Mouse (Mus musculus) G1E-ER4 (cell line): ENCODE results near the gene Gm7102. TPM values are rescaled to one million over a fixed set of nuclear protein-coding genes. Genes with fewer than 3 reads are reported as not detected.
"Not testable (repeated sequence)": the region's sequence is repeated elsewhere in the genome, so short reads cannot be mapped to it uniquely, and the experiment has no call there.

Source experiments
- GATA1 ChIP-seq: IDR thresholded peaks from one replicate; pipeline ENCODE4 v1.8.0; 2012; ENCODE audit warnings: low read length, inconsistent platforms
- polyA plus RNA-seq: library from polyadenylated mRNA; stranded (reverse); fragments of >175 nt; gene quantifications from 2 replicates; pipeline ENCODE4 v1.2.3, GENCODE M21; 2012

Gm7102 gene
- polyA plus RNA-seq = 0.04 and 0.08 TPM in 2 replicates

DNA sequence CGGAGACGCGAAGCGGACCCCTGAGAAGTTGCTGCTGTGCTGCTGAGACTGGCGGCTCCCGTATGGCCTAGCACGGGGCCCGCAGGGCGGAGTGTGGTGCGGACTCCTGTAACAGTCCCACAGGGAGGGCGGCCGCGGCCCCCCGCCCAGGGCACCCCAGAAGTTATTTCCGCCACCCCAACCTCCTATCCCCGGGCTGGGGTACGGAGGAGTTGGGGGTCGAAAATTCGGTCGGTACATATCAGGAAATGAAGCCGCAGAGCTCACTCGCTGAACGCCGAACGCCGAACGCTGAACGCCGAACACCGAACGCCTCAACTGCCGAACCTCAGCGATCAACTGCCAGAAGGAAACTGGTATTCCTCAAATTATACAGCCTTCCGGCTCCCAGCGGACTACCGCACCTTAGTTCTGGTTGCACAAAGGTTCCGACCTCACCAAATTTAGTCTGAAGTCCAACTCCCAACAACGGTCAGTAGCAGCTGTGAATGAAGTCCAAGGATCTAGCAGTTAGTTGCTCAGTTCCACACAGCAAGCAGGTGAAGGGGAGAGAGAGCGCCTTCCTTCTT lies at the start of gene Gm7102:
Gm7102 (minus strand) TSS at position 554 of the 569 bp plus-strand sequence.
- no peak for TF ChIP-seq GATA1

DNA sequence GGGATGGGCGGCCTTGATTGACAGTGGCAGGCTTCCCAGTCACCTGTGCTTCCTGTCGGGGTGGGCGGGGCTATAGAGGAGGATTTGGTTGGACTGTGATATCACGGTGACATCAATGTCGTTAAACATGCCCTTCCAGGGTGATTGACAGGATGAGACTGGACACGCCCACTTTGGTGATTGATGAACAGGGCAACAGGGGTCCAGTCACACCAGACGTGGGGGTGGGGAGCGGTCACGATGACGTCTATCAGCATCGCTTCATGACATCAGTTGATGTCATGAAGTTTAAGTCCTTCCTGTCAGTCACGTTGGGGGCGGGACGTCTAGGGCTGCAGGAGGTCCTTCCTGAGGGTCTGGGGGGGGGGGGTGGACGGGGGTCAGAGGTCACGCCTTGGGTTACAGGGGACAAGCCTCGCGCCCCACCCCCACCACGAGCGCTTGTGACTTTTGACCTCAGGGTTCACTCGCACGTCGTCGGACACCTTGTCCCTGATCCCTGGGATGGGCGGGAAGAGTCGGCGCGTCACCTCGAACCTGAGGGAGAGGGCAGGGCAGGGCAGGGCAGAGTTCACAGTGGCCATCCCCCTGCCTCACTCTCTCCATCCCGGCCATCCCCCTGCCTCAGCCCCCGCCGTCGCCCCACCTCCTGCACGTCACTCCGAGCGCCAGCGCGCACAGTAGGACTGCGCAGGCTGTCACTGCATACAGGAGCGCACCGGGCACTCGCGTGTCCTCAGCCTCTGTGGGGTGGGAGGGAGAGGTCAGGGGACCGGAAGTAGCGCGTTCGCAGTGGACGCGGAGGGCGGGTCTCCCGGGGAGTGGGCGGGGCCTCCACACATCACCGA lies 48.8 kb upstream of the Gm7102 start:
- TF ChIP-seq GATA1 = no peak

- no peak for TF ChIP-seq GATA1
Measured at GRCm38 (mm10) chr19:61223706-61224328, 47.7 kb upstream of the Gm7102 start.

DNA sequence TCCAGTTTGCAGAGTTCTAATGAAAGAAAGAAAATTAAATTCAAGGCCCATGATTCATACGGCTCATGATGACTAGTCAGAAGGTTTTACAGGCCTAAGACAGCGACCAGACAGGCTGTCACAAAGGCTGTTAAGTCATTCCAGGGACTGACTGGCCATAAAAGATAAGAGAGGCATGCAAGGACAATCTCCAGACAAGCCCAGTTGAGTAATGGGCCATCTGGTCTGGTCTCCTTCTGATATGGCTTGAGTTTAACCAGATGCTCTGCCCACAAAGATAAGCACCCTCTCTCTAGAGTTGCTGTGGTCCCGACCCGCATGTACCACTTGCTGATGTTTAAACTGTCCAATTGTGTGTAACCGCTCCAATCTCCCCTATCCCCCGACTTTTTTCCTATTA lies 31.4 kb upstream of the Gm7102 start:
- peak; percentile 14 for TF ChIP-seq GATA1

- no peak for TF ChIP-seq GATA1
Measured at GRCm38 (mm10) chr19:61199836-61200235, 23.7 kb upstream of the Gm7102 start.

DNA sequence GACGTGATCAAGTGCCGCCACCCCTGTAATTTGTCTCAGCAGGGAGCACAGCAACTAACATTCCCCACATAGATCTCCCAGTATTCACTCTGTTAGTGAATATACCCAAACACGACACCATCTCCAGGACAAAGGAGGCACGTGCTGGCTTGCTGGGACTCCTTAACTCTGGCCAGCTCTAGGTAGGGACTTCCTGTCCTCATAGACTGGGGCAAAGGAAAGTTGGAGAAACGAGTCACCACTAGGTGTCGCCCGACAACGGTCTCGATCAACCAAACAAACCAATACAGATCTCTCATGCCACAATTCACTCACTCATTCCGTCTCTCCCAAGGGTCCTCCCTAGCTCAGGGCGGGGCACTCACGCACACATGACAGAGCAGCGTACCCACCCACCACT lies 23.2 kb upstream of the Gm7102 start:
- no peak for TF ChIP-seq GATA1

DNA sequence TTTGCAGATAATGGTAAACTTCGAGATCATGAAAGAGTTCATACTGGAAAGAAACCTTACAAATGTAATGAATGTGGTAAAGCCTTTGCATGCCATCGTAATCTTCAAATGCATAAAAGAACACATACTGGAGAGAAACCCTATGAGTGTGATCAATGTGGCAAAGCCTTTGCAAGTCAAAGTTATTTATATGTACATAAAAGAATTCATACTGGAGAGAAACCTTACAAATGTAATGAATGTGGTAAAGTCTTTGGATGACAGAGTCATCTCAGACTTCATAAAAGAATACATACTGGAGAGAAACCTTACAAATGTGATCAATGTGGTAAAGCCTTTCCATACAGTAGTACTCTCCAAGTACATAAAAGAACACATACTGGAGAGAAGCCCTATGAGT lies 7.5 kb upstream of the Gm7102 start, which contains the start of gene Gm6020:
Gm6020 (plus strand) TSS at position 301 of the 400 bp plus-strand sequence.
- TF ChIP-seq GATA1 = not testable (repeated sequence)

- no peak for TF ChIP-seq GATA1
Measured at GRCm38 (mm10) chr19:61151701-61152420, 24.2 kb downstream of the Gm7102 start.

- TF ChIP-seq GATA1 = no peak
Measured at GRCm38 (mm10) chr19:61151372-61151700, 24.8 kb downstream of the Gm7102 start.

DNA sequence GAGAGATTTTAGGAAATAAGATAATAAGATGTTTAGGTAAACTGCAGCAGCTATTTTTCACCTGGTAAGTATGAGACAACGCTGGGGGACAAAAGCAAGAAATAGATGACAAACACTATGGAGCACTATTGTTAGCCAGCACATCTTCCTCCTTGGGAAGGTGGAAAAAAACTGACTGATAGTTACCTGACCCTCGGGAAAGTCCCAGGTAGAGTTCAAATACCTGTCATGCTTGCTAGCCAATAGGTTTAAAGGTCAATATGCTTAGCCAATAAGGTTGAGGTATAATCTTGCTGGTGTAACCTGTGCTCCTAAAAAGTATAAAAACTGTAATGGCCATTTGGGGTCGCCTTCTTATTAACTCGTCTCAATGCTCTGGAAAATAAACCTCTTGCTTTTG lies 34.8 kb downstream of the Gm7102 start:
- TF ChIP-seq GATA1 = no peak

DNA sequence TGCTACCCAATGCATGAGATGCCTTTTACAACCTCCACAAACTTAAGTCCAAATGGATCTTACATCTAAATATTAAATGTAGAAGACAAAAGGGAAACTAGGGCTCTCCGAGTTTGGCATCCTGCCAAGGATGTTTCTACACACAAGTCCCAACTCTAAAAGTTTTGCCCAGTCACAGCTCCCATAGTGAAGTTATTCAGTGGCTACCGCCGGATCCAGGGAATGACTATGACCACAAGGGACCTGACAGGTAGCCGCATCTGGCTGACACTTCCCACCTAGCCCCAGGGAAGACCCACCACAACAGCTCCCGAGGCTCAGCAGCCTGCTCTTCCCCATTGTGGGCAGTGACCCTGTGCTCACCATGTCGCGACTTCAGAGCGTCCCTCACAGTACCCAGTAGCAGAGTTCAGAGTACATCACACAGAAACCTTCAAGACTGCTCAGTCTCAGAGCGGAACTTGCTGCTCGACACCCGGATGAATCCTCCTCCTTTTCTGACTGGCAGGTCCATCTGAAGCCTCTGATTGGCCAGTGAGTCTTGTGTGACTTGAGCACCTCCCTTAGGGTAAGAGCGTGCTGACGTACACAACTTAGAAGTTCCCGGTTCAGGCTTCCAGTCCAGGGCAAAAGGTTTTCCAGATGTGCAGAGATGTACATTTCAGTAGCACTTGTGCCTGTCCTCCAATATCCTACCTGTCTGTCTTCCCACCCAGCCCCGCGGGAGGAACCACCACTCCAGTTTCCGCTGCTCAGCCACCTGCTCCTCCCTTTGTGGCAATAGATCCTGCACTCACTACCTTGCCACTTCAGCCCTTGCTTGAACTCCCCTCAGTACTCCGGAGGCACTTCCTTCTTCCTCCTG lies 35.5 kb downstream of the Gm7102 start, which contains the start of gene Zfp950:
Zfp950 (minus strand) TSS at position 499 of the 865 bp plus-strand sequence.
- no peak for TF ChIP-seq GATA1

DNA sequence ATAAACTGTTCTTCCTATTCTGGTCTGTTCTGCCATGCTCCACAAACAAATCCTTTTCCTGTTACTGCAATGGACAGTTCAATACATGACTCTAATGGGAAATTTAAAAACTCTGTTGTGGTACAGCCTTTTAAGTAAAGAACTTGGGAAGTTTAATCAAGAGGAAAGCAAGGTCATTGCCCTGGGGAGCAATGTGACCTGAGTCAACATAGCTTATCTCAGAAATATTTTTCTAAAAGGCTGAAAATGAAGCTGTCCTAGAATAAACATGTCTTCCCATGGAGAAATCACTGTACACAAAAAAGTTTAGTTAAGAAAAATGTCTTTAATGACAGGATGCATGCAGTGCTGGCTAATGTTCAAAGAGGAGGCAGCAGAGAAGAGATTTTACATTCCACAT lies 37.5 kb downstream of the Gm7102 start:
- no peak for TF ChIP-seq GATA1

DNA sequence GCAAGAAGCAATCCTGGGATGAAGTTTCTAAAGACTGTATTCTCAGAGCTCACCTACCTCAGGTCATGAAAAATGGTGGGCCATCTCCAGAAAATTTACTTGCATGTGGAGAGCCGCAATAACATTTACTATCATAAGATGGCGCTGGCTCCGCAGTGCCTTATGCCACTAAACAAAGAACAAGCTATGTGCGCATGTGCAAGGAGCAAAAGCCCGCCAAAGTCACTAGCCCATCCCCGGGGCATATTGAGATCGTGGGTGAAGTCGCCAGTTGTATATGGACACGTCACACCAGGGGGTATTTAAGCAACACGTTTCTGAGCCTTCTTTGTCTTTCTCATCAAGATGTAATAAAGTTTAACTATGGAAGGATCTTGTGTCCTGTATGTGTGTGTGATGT lies 45.0 kb downstream of the Gm7102 start:
- no peak for TF ChIP-seq GATA1

Other genes starting within 250 kb of the Gm7102 start
- 0.14 and 0.16 TPM in 2 replicates for gene Zfp950, start 35.5 kb downstream of the Gm7102 start, polyA plus RNA-seq
- not detected in 2 replicates for gene Gm6020, start 7.6 kb upstream of the Gm7102 start, polyA plus RNA-seq
- gene Csf2ra, start 52.1 kb upstream of the Gm7102 start, polyA plus RNA-seq = 1.7 and 2.5 TPM in 2 replicates
- not detected in 2 replicates for gene Gm21060, start 120.8 kb upstream of the Gm7102 start, polyA plus RNA-seq